Mouse (Mus musculus): ENCODE data around the gene Gm21750.

DNA sequence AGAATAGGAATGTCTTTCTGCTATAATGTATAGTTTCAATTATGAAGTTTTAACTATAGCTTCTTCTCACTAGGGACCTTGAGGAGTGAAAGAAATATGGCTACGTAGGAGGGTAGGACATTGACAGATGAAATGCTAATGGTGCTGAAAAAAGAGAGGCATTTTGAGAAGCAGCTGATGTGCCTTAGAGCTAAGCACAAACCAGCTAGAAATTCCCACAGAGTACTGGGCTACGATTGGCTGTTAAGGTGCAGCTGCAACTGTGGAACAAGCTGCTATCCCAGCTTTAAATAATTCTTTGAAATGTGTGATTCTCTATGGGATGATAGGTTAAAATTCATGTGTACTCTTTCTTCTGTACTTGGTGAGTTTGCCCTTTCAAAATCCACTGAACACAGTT is 9.1 kb downstream of the Gm21750 start:
- TF ChIP-seq EP300 (IDR thresholded peaks at IDR 0.05; ENCODE audit: low read depth), result no peak
- no peak for TF ChIP-seq CTCF (IDR thresholded peaks at IDR 0.05; ENCODE audit: low read depth)
